Mouse (Mus musculus): ENCODE measurements around the gene Fkbp4.
"Not testable (repeated sequence)": the region's sequence is repeated elsewhere in the genome, so short reads cannot be mapped to it uniquely, and the experiment has no call there.

Fkbp4 gene

GRCm38 (mm10) chr6:128397574-128398261, 40.8 kb downstream of the Fkbp4 start:
- DNase-seq (ENCODE audit: low read depth, low spot score) = no peak

- no peak for DNase-seq (ENCODE audit: low read depth, low spot score)
Measured at GRCm38 (mm10) chr6:128390683-128391082, 47.8 kb downstream of the Fkbp4 start.

DNA sequence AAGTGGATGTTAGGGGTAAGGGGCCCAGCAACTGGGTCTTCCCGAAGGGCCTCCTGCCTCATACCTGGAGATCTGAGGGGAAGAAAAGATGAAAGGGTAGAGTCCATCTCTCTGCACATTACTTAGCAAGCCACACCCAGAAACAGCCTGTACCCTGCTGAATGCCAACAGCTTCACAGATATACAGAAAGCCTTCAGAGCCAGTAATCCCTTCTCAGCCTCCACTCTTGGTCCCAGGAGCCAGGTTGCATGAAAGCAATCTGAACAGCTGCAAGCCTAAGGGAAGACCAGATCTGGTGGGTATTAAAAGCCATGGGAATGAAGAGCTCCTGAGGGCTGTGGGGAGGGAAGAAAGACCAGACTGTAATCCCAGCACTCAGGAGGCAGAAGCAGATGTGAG, 49.3 kb downstream of the Fkbp4 start:
- DNase-seq (ENCODE audit: low read depth, low spot score) = no peak

GRCm38 (mm10) chr6:128385026-128385425, 53.5 kb downstream of the Fkbp4 start:
- DNase-seq (ENCODE audit: low read depth, low spot score) = no peak

- DNase-seq (ENCODE audit: low read depth, low spot score) = no peak
Measured at GRCm38 (mm10) chr6:128383752-128384151, 54.7 kb downstream of the Fkbp4 start.

- no peak for DNase-seq (ENCODE audit: low read depth, low spot score)
Measured at GRCm38 (mm10) chr6:128381254-128381653, 57.2 kb downstream of the Fkbp4 start.

GRCm38 (mm10) chr6:128380594-128381167, 57.8 kb downstream of the Fkbp4 start:
- not testable (repeated sequence) for DNase-seq (ENCODE audit: low read depth, low spot score)

Data from forelimb bud, embryonic 11.5 days (tissue).